Mouse (Mus musculus) forebrain, embryonic 10.5 days (tissue): ENCODE measurements around the gene Irf5. TPM values are rescaled to one million over a fixed set of nuclear protein-coding genes. Genes with fewer than 3 reads are reported as not detected.

Experiments
- DNase-seq: peaks from one replicate; pipeline ENCODE4 v3.0.0-alpha.2; 2017; ENCODE audit warnings: low spot score; ENCODE audit errors: extremely low spot score
- H3K27ac ChIP-seq: fragments of 300-500 bp; sonication (generic); 2 replicates; pipeline ENCODE4 v1.5.1; 2016; ENCODE audit warnings: mild to moderate bottlenecking
- H3K27me3 ChIP-seq: fragments of 300-500 bp; sonication (generic); 2 replicates; pipeline ENCODE4 v1.6.1; 2016; ENCODE audit warnings: mild to moderate bottlenecking; ENCODE audit not compliant: poor library complexity, severe bottlenecking
- H3K36me3 ChIP-seq: fragments of 300-500 bp; sonication (generic); replicated peaks from 2 replicates; pipeline ENCODE4 v1.6.1; 2016; ENCODE audit warnings: mild to moderate bottlenecking, moderate library complexity
- H3K4me1 ChIP-seq: fragments of 300-500 bp; sonication (generic); 2 replicates; pipeline ENCODE4 v1.6.1; 2016
- H3K4me3 ChIP-seq: fragments of 300-500 bp; sonication (generic); 2 replicates; pipeline ENCODE4 v1.5.1; 2016; ENCODE audit warnings: mild to moderate bottlenecking, moderate library complexity
- H3K9me3 ChIP-seq: fragments of 300-500 bp; sonication (generic); 2 replicates; pipeline ENCODE4 v1.6.1; 2016; ENCODE audit warnings: mild to moderate bottlenecking, moderate library complexity
- WGBS: fragments of 180-500 bp; shearing (Covaris S2); methylation state at CpG from one replicate; pipeline ENCODE4 v1.1.7; 2016; 5-methylcytosine and 5-hydroxymethylcytosine counted together
- polyA plus RNA-seq: library from polyadenylated mRNA; unstranded; fragments of >200 nt; fragmentation: Nextera tagmentation; extraction: Ambion mirVana; gene quantifications from 2 replicates; pipeline ENCODE4 v1.2.1, GENCODE M21; 2016

Irf5 gene
- polyA plus RNA-seq, 1 experiment from 2014 or later = 1.4 TPM

DNA sequence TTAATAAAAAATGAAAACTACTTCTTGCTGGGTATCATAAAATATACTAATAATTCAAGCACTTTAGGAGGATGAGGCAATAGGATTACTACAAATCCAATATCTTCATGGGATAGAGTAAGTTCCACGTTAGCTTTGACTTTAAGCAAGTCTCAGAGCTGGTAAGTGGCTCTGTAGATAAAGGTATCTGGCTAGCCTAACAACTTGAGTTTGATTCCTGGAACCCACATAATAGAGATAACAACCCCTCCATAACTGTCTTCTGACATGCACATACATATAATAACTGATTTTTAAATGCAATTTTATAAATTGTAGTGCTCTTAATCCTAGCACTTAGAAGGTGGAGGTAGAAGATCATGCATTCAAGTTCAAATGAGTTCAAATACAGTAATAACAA lies 54.3 kb downstream of the Irf5 start:
- WGBS = 82% methylated on average over 1 of the region's 1 CpGs
- H3K27ac ChIP-seq = no peak overlapping the region
- peaks cover 5% of the 10 kb centered on the region for H3K9me3 ChIP-seq
- H3K4me3 ChIP-seq = no peak overlapping the region
- H3K36me3 ChIP-seq = peaks cover 96% of the 10 kb centered on the region
- no peak for DNase-seq
- no peaks in the 10 kb centered on the region for H3K27me3 ChIP-seq
- H3K4me1 ChIP-seq = no peaks in the 10 kb centered on the region

GRCm38 (mm10) chr6:29581202-29581601 lies 54.8 kb downstream of the Irf5 start:
- WGBS = 94% methylated on average over 3 of the region's 3 CpGs
- Histone ChIP-seq H3K36me3 (peaks cover 96% of the 10 kb centered on the region), H3K9me3 (peaks cover 5% of the 10 kb centered on the region), H3K27ac (no peak overlapping the region), H3K4me3 (no peak overlapping the region), H3K27me3 (no peaks in the 10 kb centered on the region), H3K4me1 (no peaks in the 10 kb centered on the region)
- no peak for DNase-seq

Other genes starting within 250 kb of the Irf5 start
- 0.33 and 0.50 TPM in 2 replicates for gene Fam71f2, start 247.0 kb upstream of the Irf5 start, polyA plus RNA-seq
- gene Fam71f1, start 207.5 kb upstream of the Irf5 start, polyA plus RNA-seq = not detected in 2 replicates
- 225 and 238 TPM in 2 replicates for gene Calu, start 178.6 kb upstream of the Irf5 start, polyA plus RNA-seq
- gene Opn1sw, start 138.2 kb upstream of the Irf5 start, polyA plus RNA-seq = 0.24 and 0.28 TPM in 2 replicates
- 21.2 and 21.6 TPM in 2 replicates for gene Ccdc136, start 130.3 kb upstream of the Irf5 start, polyA plus RNA-seq
- 2.1 and 2.6 TPM in 2 replicates for gene Flnc, start 93.4 kb upstream of the Irf5 start, polyA plus RNA-seq
- 187 and 200 TPM in 2 replicates for gene Atp6v1f, start 58.9 kb upstream of the Irf5 start, polyA plus RNA-seq
- gene Atp6v1fnb, start 55.2 kb upstream of the Irf5 start, polyA plus RNA-seq = 0.22 TPM in 1 of 2 replicates, not detected in the other
- gene Kcp, start 18.7 kb upstream of the Irf5 start, polyA plus RNA-seq = 10.8 and 10.9 TPM in 2 replicates
- 127 and 129 TPM in 2 replicates for gene Tnpo3, start 83.3 kb downstream of the Irf5 start, polyA plus RNA-seq
- 11.5 and 13.3 TPM in 2 replicates for gene Tspan33, start 167.6 kb downstream of the Irf5 start, polyA plus RNA-seq
- 51.2 and 52.7 TPM in 2 replicates for gene Smo, start 208.9 kb downstream of the Irf5 start, polyA plus RNA-seq
- gene Ahcyl2, start 241.4 kb downstream of the Irf5 start, polyA plus RNA-seq = 13.5 and 15.1 TPM in 2 replicates